Mouse (Mus musculus): Measurements from ENCODE around the gene Ager.

DNA sequence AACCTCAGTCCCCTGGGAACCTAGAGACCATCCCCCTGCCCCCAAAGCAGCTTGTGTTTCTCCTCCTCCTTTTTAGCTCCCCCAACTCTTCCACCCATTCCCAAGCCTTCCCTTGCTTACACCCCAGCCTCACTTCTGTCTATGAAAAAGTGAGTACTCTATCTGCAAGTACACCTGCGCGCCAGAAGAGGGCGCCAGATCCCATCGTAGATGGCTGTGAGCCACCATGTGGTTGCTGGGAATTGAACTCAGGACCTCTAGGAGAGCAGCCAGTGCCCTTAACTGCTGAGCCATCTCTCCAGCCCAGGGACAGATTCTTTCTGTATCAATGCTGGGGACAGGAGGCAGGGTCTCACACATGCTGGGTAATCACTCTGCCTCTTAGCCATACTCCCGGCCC, 25.8 kb upstream of the Ager start:
- TF ChIP-seq POLR2A (IDR thresholded peaks at IDR 0.05; ENCODE audit: insufficient read length, low read depth), result no peak
- no peak for TF ChIP-seq USF1 (IDR thresholded peaks at IDR 0.05; ENCODE audit: low read depth)
- no peak for TF ChIP-seq MYOD1 (IDR thresholded peaks at IDR 0.05; ENCODE audit: control insufficient read depth in 1 of 3, insufficient read length in 2 of 3, low read depth in 2 of 3)
